Mouse (Mus musculus): Measurements from ENCODE around the gene Mreg. TPM values are rescaled to one million over a fixed set of nuclear protein-coding genes. Genes with fewer than 3 reads are reported as not detected.
"Not testable (repeated sequence)": the region's sequence is repeated elsewhere in the genome, so short reads cannot be mapped to it uniquely, and the experiment has no call there.

Gene Mreg
- total RNA-seq, 1 experiment, result 94.8 TPM

- in situ Hi-C loops (cut with MboI; ENCODE audit: low sequenced_read_pairs in 2 of 2, unreplicated experiment in 2 of 2), result no loop called here
- Histone ChIP-seq H3K27ac (ENCODE audit: insufficient read depth, low read depth, low read length, poor library complexity, severe bottlenecking) (no peak overlapping the region; the same call in 1 of the 2 replicates), H3K4me3 (ENCODE audit: insufficient read depth in 1 of 2, low read depth in 1 of 2, low read length in 2 of 2, poor library complexity in 1 of 2, severe bottlenecking in 1 of 2) (no peak overlapping the region), H3K36me3 (ENCODE audit: control insufficient read depth, insufficient read depth, low read length, poor library complexity, severe bottlenecking) (no peaks in the 10 kb centered on the region), H3K4me1 (ENCODE audit: control insufficient read depth in 2 of 2, insufficient read depth in 2 of 2, low read length in 2 of 2, poor library complexity in 1 of 2) (peaks cover 6 to 7% of the 10 kb centered on the region in 2 experiments), H3K9ac (ENCODE audit: insufficient read depth, low read depth, low read length, poor library complexity, severe bottlenecking) (no peak overlapping the region), H3K9me3 (ENCODE audit: control insufficient read depth, insufficient read depth, low read depth, low read length) (no peaks in the 10 kb centered on the region)
- DNase-seq (ENCODE audit: low read depth, low spot score), result no peak
- TF ChIP-seq ZC3H11A (IDR thresholded peaks at IDR 0.05; ENCODE audit: borderline replicate concordance, low read depth, low read length) (no peak), MAFK (IDR thresholded peaks at IDR 0.05; ENCODE audit: insufficient read depth, low read depth, low read length) (no peak), HCFC1 (IDR thresholded peaks at IDR 0.05; ENCODE audit: borderline replicate concordance, insufficient read depth, low read length) (peak; percentile 80)
These were observed 32.4 kb upstream of the Mreg start for GRCm38 (mm10) chr1:72244317-72245036.

- H3K27ac ChIP-seq (ENCODE audit: insufficient read depth, low read depth, low read length, poor library complexity, severe bottlenecking), result peak overlapping the region; percentile 99
- H3K4me1 ChIP-seq (ENCODE audit: control insufficient read depth in 2 of 2, insufficient read depth in 2 of 2, low read length in 2 of 2, poor library complexity in 1 of 2), result peaks cover 6 to 7% of the 10 kb centered on the region in 2 experiments
- no peaks in the 10 kb centered on the region for H3K36me3 ChIP-seq (ENCODE audit: control insufficient read depth, insufficient read depth, low read length, poor library complexity, severe bottlenecking)
- H3K9me3 ChIP-seq (ENCODE audit: control insufficient read depth, insufficient read depth, low read depth, low read length), result no peaks in the 10 kb centered on the region
- H3K9ac ChIP-seq (ENCODE audit: insufficient read depth, low read depth, low read length, poor library complexity, severe bottlenecking), result peak overlapping the region; percentile 90
- in situ Hi-C loops (cut with MboI; ENCODE audit: low sequenced_read_pairs in 2 of 2, unreplicated experiment in 2 of 2), result no loop called here
- H3K4me3 ChIP-seq (ENCODE audit: insufficient read depth in 1 of 2, low read depth in 1 of 2, low read length in 2 of 2, poor library complexity in 1 of 2, severe bottlenecking in 1 of 2), result peak overlapping the region; percentile 40 to 49; a peak in 3 of 4 replicates
- DNase-seq (ENCODE audit: low read depth, low spot score), result peak; percentile 99
- no peak for TF ChIP-seq ZC3H11A (IDR thresholded peaks at IDR 0.05; ENCODE audit: borderline replicate concordance, low read depth, low read length)
- TF ChIP-seq CHD2 (IDR thresholded peaks at IDR 0.05; ENCODE audit: low read depth, low read length), result peak; percentile 33; the same call in 1 of the 2 replicates
These were observed 31.7 kb upstream of the Mreg start for GRCm38 (mm10) chr1:72243656-72244316.

GRCm38 (mm10) chr1:72242581-72243143, 30.6 kb upstream of the Mreg start:
- Histone ChIP-seq H3K27ac (ENCODE audit: insufficient read depth, low read depth, low read length, poor library complexity, severe bottlenecking) (peak overlapping the region; percentile 99), H3K9ac (ENCODE audit: insufficient read depth, low read depth, low read length, poor library complexity, severe bottlenecking) (no peak overlapping the region), H3K4me3 (ENCODE audit: insufficient read depth in 1 of 2, low read depth in 1 of 2, low read length in 2 of 2, poor library complexity in 1 of 2, severe bottlenecking in 1 of 2) (no peak overlapping the region), H3K36me3 (ENCODE audit: control insufficient read depth, insufficient read depth, low read length, poor library complexity, severe bottlenecking) (no peaks in the 10 kb centered on the region), H3K4me1 (ENCODE audit: control insufficient read depth in 2 of 2, insufficient read depth in 2 of 2, low read length in 2 of 2, poor library complexity in 1 of 2) (peaks cover 6 to 7% of the 10 kb centered on the region in 2 experiments), H3K9me3 (ENCODE audit: control insufficient read depth, insufficient read depth, low read depth, low read length) (no peaks in the 10 kb centered on the region)
- in situ Hi-C loops (cut with MboI; ENCODE audit: low sequenced_read_pairs in 2 of 2, unreplicated experiment in 2 of 2), result no loop called here
- TF ChIP-seq HCFC1 (IDR thresholded peaks at IDR 0.05; ENCODE audit: borderline replicate concordance, insufficient read depth, low read length) (no peak), ZNF384 (IDR thresholded peaks at IDR 0.05; ENCODE audit: low read depth, low read length) (no peak), CHD2 (IDR thresholded peaks at IDR 0.05; ENCODE audit: low read depth, low read length) (no peak), MAFK (IDR thresholded peaks at IDR 0.05; ENCODE audit: insufficient read depth, low read depth, low read length) (no peak), ZC3H11A (IDR thresholded peaks at IDR 0.05; ENCODE audit: borderline replicate concordance, low read depth, low read length) (no peak)
- DNase-seq (ENCODE audit: low read depth, low spot score), result no peak

- H3K4me3 ChIP-seq (ENCODE audit: insufficient read depth in 1 of 2, low read depth in 1 of 2, low read length in 2 of 2, poor library complexity in 1 of 2, severe bottlenecking in 1 of 2); in situ Hi-C loops (cut with MboI; ENCODE audit: low sequenced_read_pairs in 2 of 2, unreplicated experiment in 2 of 2); H3K9me3 ChIP-seq (ENCODE audit: control insufficient read depth, insufficient read depth, low read depth, low read length); H3K27ac ChIP-seq (ENCODE audit: insufficient read depth, low read depth, low read length, poor library complexity, severe bottlenecking); H3K36me3 ChIP-seq (ENCODE audit: control insufficient read depth, insufficient read depth, low read length, poor library complexity, severe bottlenecking); H3K4me1 ChIP-seq (ENCODE audit: control insufficient read depth in 2 of 2, insufficient read depth in 2 of 2, low read length in 2 of 2, poor library complexity in 1 of 2); DNase-seq (ENCODE audit: low read depth, low spot score); H3K9ac ChIP-seq (ENCODE audit: insufficient read depth, low read depth, low read length, poor library complexity, severe bottlenecking): not testable (repeated sequence)
- TF ChIP-seq MAFK (IDR thresholded peaks at IDR 0.05; ENCODE audit: insufficient read depth, low read depth, low read length), result peak; percentile 55; the same call in 1 of the 2 replicates
These were observed 27.0 kb upstream of the Mreg start for GRCm38 (mm10) chr1:72239113-72239512.
